Mouse (Mus musculus) limb, embryonic 10.5 days (tissue): ENCODE results near the gene Zfyve21. TPM values are rescaled to one million over a fixed set of nuclear protein-coding genes. Genes with fewer than 3 reads are reported as not detected.

Experiments used
- DNase-seq: peaks from one replicate; pipeline ENCODE4 v3.0.0-alpha.2; 2017; ENCODE audit warnings: low spot score
- H3K27ac ChIP-seq: fragments of 300-500 bp; sonication (generic); 2 replicates; pipeline ENCODE4 v1.5.1; 2016; ENCODE audit warnings: mild to moderate bottlenecking
- H3K27me3 ChIP-seq: fragments of 300-500 bp; sonication (generic); 2 replicates; pipeline ENCODE4 v1.6.1; 2016; ENCODE audit warnings: low read depth, mild to moderate bottlenecking; ENCODE audit not compliant: poor library complexity, severe bottlenecking
- H3K36me3 ChIP-seq: fragments of 300-500 bp; sonication (generic); 2 replicates; pipeline ENCODE4 v1.6.1; 2016; ENCODE audit warnings: mild to moderate bottlenecking, moderate library complexity
- H3K4me1 ChIP-seq: fragments of 300-500 bp; sonication (generic); 2 replicates; pipeline ENCODE4 v1.6.1; 2016
- H3K4me3 ChIP-seq: fragments of 300-500 bp; sonication (generic); 2 replicates; pipeline ENCODE4 v1.5.1; 2016; ENCODE audit warnings: mild to moderate bottlenecking, moderate library complexity
- H3K9me3 ChIP-seq: fragments of 300-500 bp; sonication (generic); replicated peaks from 2 replicates; pipeline ENCODE4 v1.6.1; 2016; ENCODE audit warnings: mild to moderate bottlenecking
- WGBS: fragments of 180-500 bp; shearing (Covaris S2); methylation state at CpG from one replicate; pipeline ENCODE4 v1.1.7; 2016; 5-methylcytosine and 5-hydroxymethylcytosine counted together
- polyA plus RNA-seq: library from polyadenylated mRNA; unstranded; fragments of >200 nt; fragmentation: Nextera tagmentation; extraction: Ambion mirVana; gene quantifications from 2 replicates; pipeline ENCODE4 v1.2.1, GENCODE M21; 2016

The Zfyve21 gene
- polyA plus RNA-seq, 1 experiment from 2014 or later = 75.8 TPM

DNA sequence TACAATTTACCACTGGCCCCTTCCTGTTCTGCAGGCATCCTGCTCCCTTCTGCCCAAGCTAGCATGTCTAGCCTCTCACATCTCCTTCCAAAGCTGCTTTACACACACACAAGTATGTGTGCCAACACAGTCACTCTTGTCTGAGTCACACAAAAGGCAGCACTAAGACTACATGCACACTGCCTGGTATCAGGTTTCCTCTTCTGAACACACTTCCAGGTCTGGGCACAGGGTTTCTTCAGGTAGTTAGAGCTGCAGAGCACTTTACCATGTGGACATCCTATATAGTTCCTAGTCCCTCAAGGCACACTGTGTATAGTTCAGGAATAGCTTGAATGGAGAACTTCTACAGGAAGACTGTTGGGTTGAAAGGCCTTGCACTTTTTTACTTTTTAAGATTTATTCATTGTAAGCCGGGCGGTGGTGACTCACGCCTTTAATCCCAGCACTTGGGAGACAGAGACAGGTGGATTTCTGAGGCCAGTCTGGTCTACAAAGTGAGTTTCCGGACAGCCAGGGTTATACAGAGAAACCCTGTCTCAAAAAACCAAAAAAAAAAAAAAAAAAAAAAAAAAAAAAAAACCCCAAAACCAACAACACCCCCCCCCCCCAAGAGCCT lies 50.3 kb downstream of the Zfyve21 start:
- WGBS = 97% methylated on average over 4 of the region's 4 CpGs
- Histone ChIP-seq H3K4me3 (no peak overlapping the region), H3K27ac (no peak overlapping the region), H3K4me1 (no peaks in the 10 kb centered on the region), H3K36me3 (no peaks in the 10 kb centered on the region), H3K9me3 (no peaks in the 10 kb centered on the region), H3K27me3 (no peaks in the 10 kb centered on the region)
- no peak for DNase-seq

DNA sequence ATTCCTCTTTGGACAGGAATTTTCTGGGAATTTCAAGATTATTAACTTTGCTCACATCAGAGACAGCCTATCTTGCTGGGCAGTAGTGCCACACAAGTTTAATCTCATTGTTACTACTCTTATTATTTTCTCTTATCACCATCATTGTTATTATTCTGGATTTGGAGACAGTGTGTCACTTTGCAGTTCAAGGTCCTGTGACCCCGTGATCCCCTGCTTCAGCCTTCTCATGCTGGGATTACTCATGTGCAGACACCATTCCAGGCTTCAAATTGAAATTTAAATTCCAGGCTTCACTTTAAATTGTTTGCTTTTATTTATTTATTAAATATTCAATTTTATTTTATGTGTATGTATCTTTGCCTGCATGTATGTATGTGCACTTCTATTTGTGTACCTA lies 55.8 kb downstream of the Zfyve21 start:
- Histone ChIP-seq H3K4me3 (no peak overlapping the region), H3K27me3 (no peaks in the 10 kb centered on the region), H3K27ac (no peak overlapping the region), H3K36me3 (no peaks in the 10 kb centered on the region), H3K4me1 (no peaks in the 10 kb centered on the region), H3K9me3 (no peaks in the 10 kb centered on the region)
- DNase-seq = no peak
- WGBS = 81% methylated on average over 1 of the region's 1 CpGs

DNA sequence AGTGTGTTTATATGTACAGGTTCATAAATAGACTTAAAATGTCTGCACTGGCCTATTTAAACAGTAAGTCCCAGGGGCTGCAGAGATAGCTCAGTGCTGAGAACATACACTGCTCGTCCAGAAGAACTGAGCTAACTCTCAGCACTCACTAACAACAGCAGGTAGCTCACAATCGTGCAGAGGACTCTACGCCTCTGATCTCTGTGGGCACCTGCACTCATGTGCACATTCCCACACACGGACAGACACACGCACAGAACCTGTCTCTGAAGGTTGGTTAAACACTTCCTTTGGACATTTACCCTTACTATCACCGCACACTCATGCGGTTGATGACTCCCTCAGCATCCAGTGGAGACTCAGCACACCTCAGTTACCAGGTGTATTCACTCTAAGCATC lies 56.8 kb downstream of the Zfyve21 start:
- no peak overlapping the region for H3K4me3 ChIP-seq
- no peak for DNase-seq
- WGBS = 93% methylated on average over 7 of the region's 7 CpGs

DNA sequence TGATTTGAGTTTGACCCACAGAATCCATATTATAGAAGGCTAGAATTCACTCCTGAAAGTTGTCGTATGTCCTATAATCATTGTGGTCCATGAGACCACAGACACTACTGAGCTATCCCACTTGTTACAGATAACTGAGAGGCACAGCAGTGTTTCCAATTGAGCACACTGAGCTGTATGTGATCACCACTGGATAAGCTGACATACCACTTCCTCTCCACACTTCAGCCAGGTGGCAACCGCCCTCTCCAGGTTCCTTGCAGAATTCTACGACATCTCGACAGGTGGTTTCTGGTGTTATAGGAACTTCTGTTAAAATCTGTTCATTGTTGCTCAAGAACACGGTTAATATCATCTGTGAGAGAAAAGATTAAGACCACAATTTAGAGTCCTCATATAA lies 58.1 kb downstream of the Zfyve21 start:
- H3K27me3 ChIP-seq = no peaks in the 10 kb centered on the region
- 90% methylated on average over 5 of the region's 5 CpGs for WGBS

More for the DNA sequence above, 56.8 kb downstream of the Zfyve21 start:
- Histone ChIP-seq H3K27me3 (no peaks in the 10 kb centered on the region), H3K9me3 (no peaks in the 10 kb centered on the region), H3K4me1 (no peaks in the 10 kb centered on the region), H3K27ac (no peak overlapping the region), H3K36me3 (no peaks in the 10 kb centered on the region)

DNA sequence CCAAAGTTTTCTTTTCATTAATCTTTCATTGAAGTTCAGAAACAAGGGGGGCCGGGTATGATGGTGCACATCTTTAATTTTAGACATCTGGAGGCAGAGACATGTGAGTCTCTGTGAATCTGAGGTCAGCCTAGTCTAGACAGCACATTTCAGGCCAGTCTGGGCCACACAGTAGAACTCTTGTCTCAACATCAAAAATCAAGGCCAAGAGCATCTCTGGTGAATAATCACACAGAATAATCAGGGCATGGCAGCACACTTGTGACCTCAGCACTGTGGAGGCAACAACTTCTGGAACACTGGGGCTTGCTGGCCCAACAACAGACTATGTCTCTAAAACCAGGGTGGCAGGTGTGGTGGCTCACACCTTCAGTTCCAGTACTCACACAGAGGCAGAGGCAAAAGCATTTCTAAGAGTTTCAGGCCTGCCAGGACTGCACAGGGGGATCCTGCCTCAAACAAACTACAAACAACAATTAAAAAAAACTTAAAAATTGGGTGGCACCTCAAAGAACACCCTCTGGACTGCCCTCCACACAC lies 60.7 kb downstream of the Zfyve21 start:
- no peaks in the 10 kb centered on the region for H3K9me3 ChIP-seq
- DNase-seq = no peak
- H3K27me3 ChIP-seq = no peaks in the 10 kb centered on the region
- H3K27ac ChIP-seq = no peak overlapping the region
- 86% methylated on average over 1 of the region's 1 CpGs for WGBS
- no peak overlapping the region for H3K4me3 ChIP-seq
- H3K4me1 ChIP-seq = no peaks in the 10 kb centered on the region
- H3K36me3 ChIP-seq = no peaks in the 10 kb centered on the region

More for the DNA sequence above, 58.1 kb downstream of the Zfyve21 start:
- H3K9me3 ChIP-seq = no peaks in the 10 kb centered on the region
- no peaks in the 10 kb centered on the region for H3K4me1 ChIP-seq
- no peaks in the 10 kb centered on the region for H3K36me3 ChIP-seq
- H3K4me3 ChIP-seq = no peak overlapping the region
- no peak overlapping the region for H3K27ac ChIP-seq
- DNase-seq = no peak

DNA sequence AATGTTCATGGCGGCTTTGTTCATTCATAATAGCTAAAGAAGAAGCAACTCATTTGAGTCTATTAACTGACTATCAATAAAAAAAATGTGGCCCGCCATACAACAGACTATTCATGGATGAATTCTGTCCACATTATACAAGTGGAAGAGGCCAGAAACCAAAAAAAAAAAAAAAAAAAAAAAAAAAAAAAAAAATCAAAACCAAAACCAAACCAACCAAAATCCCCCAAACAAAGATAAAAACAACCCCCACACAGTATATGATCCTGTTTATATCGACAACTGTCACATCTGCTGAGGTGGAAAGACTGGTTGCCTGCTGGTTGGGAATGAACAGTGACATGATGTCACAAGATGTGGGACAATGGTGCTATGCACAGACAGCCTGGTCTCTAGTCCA lies 61.5 kb downstream of the Zfyve21 start:
- Histone ChIP-seq H3K4me1 (no peaks in the 10 kb centered on the region), H3K36me3 (no peaks in the 10 kb centered on the region), H3K27ac (no peak overlapping the region), H3K9me3 (no peaks in the 10 kb centered on the region), H3K4me3 (no peak overlapping the region), H3K27me3 (no peaks in the 10 kb centered on the region)
- no peak for DNase-seq
- 94% methylated on average over 3 of the region's 3 CpGs for WGBS

DNA sequence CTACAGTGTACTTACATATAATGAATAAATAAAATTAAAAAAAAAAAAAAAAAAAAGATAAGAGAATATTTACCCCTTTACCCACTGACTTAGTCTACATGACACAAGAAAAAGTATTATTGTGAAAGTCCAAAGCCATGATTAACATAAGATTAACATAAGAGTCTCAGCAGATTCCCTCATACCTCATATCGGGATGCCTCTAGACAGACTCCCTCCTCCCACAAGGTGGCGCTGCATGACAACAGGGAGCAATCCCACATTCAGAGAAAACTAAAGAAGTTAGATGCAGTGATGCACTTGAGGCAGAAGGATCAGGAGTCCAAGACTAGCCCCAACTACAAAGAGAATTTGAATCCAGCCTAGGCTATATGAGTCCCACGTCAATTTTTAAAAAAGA lies 64.2 kb downstream of the Zfyve21 start:
- no peak overlapping the region for H3K4me3 ChIP-seq
- no peaks in the 10 kb centered on the region for H3K4me1 ChIP-seq
- no peaks in the 10 kb centered on the region for H3K36me3 ChIP-seq
- DNase-seq = peak; percentile 85
- no peaks in the 10 kb centered on the region for H3K27me3 ChIP-seq
- no peak overlapping the region for H3K27ac ChIP-seq
- H3K9me3 ChIP-seq = no peaks in the 10 kb centered on the region
- WGBS = 17% methylated on average over 3 of the region's 3 CpGs

Other genes starting within 250 kb of the Zfyve21 start
- gene Mark3, start 239.6 kb upstream of the Zfyve21 start, polyA plus RNA-seq = 47.4 and 50.6 TPM in 2 replicates
- 46.5 and 55.9 TPM in 2 replicates for gene Ckb, start 141.8 kb upstream of the Zfyve21 start, polyA plus RNA-seq
- gene Trmt61a, start 136.1 kb upstream of the Zfyve21 start, polyA plus RNA-seq = 18.2 and 21.0 TPM in 2 replicates
- 52.6 and 52.9 TPM in 2 replicates for gene Bag5, start 100.9 kb upstream of the Zfyve21 start, polyA plus RNA-seq
- gene Apopt1, start 100.9 kb upstream of the Zfyve21 start, polyA plus RNA-seq = 57.4 and 64.8 TPM in 2 replicates
- gene Klc1, start 55.3 kb upstream of the Zfyve21 start, polyA plus RNA-seq = 87.5 and 98.0 TPM in 2 replicates
- 21.6 and 23.9 TPM in 2 replicates for gene Xrcc3, start 297 bp upstream of the Zfyve21 start, polyA plus RNA-seq
- 4.8 and 6.0 TPM in 2 replicates for gene Ppp1r13b, start 93.9 kb downstream of the Zfyve21 start, polyA plus RNA-seq
- gene Atp5mpl, start 152.8 kb downstream of the Zfyve21 start, polyA plus RNA-seq = 608 and 623 TPM in 2 replicates
- 0.65 and 0.69 TPM in 2 replicates for gene Tdrd9, start 157.4 kb downstream of the Zfyve21 start, polyA plus RNA-seq
- not detected in 2 replicates for gene Rd3l, start 167.1 kb downstream of the Zfyve21 start, polyA plus RNA-seq